Mouse (Mus musculus) liver, adult 2 months (tissue): Measurements from ENCODE around the gene Kcnip2. TPM values are rescaled to one million over a fixed set of nuclear protein-coding genes. Genes with fewer than 3 reads are reported as not detected.

Experiments used
- DNase-seq: peaks from one replicate; pipeline ENCODE4 v3.0.0-alpha.2; 2011; ENCODE audit warnings: low read depth, low spot score; ENCODE audit errors: extremely low read depth
- H3K27ac ChIP-seq: fragments of 200-500 bp; replicated peaks from 2 replicates; pipeline ENCODE4 v1.5.1; 2012; ENCODE audit warnings: low read depth, mild to moderate bottlenecking, control low read depth, inconsistent platforms, low read length; ENCODE audit not compliant: insufficient read depth
- H3K27me3 ChIP-seq: fragments of 200-500 bp; 2 replicates; pipeline ENCODE4 v1.6.1; 2012; ENCODE audit warnings: mild to moderate bottlenecking, moderate library complexity, low read length, inconsistent platforms; ENCODE audit not compliant: control insufficient read depth, insufficient read depth
- H3K36me3 ChIP-seq: fragments of 200-500 bp; 2 replicates; pipeline ENCODE4 v1.6.1; 2012; ENCODE audit warnings: low read length, inconsistent platforms; ENCODE audit not compliant: control insufficient read depth, insufficient read depth
- H3K4me1 ChIP-seq: fragments of 200-500 bp; 2 replicates; pipeline ENCODE4 v1.6.1; 2011; ENCODE audit warnings: low read length; ENCODE audit not compliant: control insufficient read depth, insufficient read depth
- H3K4me3 ChIP-seq: fragments of 200-500 bp; 2 replicates; pipeline ENCODE4 v1.5.1; 2011; ENCODE audit warnings: low read depth, mild to moderate bottlenecking, control low read depth, low read length, moderate library complexity; ENCODE audit not compliant: insufficient read depth
- H3K79me2 ChIP-seq: fragments of 200-500 bp; 2 replicates; pipeline ENCODE4 v1.6.1; 2012; ENCODE audit warnings: inconsistent platforms, mild to moderate bottlenecking, low read length, moderate library complexity; ENCODE audit not compliant: control insufficient read depth, insufficient read depth
- H3K9ac ChIP-seq: fragments of 200-500 bp; 2 replicates; pipeline ENCODE4 v1.6.1; 2012; ENCODE audit warnings: low read depth, mild to moderate bottlenecking, control low read depth, inconsistent platforms, low read length
- CTCF ChIP-seq: fragments of 200-500 bp; IDR thresholded peaks from 2 replicates; pipeline ENCODE4 v1.5.1; 2011; ENCODE audit warnings: low read depth, low read length, control low read depth
- POLR2A ChIP-seq: fragments of 200-500 bp; IDR thresholded peaks from 2 replicates; pipeline ENCODE4 v1.6.1; 2011; ENCODE audit warnings: low read length, control low read depth; ENCODE audit not compliant: insufficient read depth; ENCODE audit errors: extremely low read depth
- WGBS: fragments of 180-500 bp; shearing (Covaris S2); methylation state at CpG from one replicate; pipeline ENCODE4 v1.1.7; 2018; 5-methylcytosine and 5-hydroxymethylcytosine counted together
- polyA plus RNA-seq: library from polyadenylated mRNA; depleted of rRNA; stranded (reverse); fragments of >200 nt; gene quantifications from 2 replicates; pipeline ENCODE4 v1.2.3, GENCODE M21; 2012
- total RNA-seq: library from RNA; depleted of rRNA; stranded (reverse); fragments of >200 nt; gene quantifications from 2 replicates; pipeline ENCODE4 v1.2.3, GENCODE M21; 2014

The Kcnip2 gene
- total and polyA plus RNA-seq, 2 experiments, result 0.02 TPM; not detected in 1

GRCm38 (mm10) chr19:45815170-45815569 is 691 bp downstream of the Kcnip2 start:
- DNase-seq, result no peak
- H3K36me3 ChIP-seq, result no peaks in the 10 kb centered on the region
- H3K4me3 ChIP-seq, result no peak overlapping the region
- TF ChIP-seq POLR2A (no peak), CTCF (no peak)
- H3K27me3 ChIP-seq, result no peaks in the 10 kb centered on the region
- 0 out of 2 replicates have a peak, but pooled peaks cover 1% of the 10 kb centered on the region for H3K4me1 ChIP-seq
- H3K27ac ChIP-seq, result no peak overlapping the region
- H3K9ac ChIP-seq, result no peak overlapping the region
- H3K79me2 ChIP-seq, result no peaks in the 10 kb centered on the region
- WGBS, result 67% methylated on average over 10 of the region's 10 CpGs

GRCm38 (mm10) chr19:45813801-45814200 is 2.1 kb downstream of the Kcnip2 start:
- 19% methylated on average over 12 of the region's 12 CpGs for WGBS
- Histone ChIP-seq H3K27me3 (no peaks in the 10 kb centered on the region), H3K4me3 (no peak overlapping the region)

GRCm38 (mm10) chr19:45813263-45813662 is 2.6 kb downstream of the Kcnip2 start:
- no peaks in the 10 kb centered on the region for H3K27me3 ChIP-seq
- 0 out of 2 replicates have a peak, but pooled peaks cover 1% of the 10 kb centered on the region for H3K4me1 ChIP-seq
- WGBS, result 8% methylated on average over 11 of the region's 11 CpGs
- no peak overlapping the region for H3K27ac ChIP-seq
- DNase-seq, result peak; percentile 14
- no peaks in the 10 kb centered on the region for H3K79me2 ChIP-seq
- TF ChIP-seq CTCF (peak; percentile 76), POLR2A (no peak)
- H3K4me3 ChIP-seq, result no peak overlapping the region
- no peaks in the 10 kb centered on the region for H3K36me3 ChIP-seq
- H3K9ac ChIP-seq, result no peak overlapping the region

More at GRCm38 (mm10) chr19:45813801-45814200, 2.1 kb downstream of the Kcnip2 start:
- Histone ChIP-seq H3K9ac (no peak overlapping the region), H3K27ac (no peak overlapping the region), H3K79me2 (no peaks in the 10 kb centered on the region), H3K36me3 (no peaks in the 10 kb centered on the region), H3K4me1 (0 out of 2 replicates have a peak, but pooled peaks cover 1% of the 10 kb centered on the region)
- TF ChIP-seq POLR2A (no peak), CTCF (no peak)
- no peak for DNase-seq

- no peak overlapping the region for H3K9ac ChIP-seq
- WGBS, result 18% methylated on average over 8 of the region's 8 CpGs
- no peaks in the 10 kb centered on the region for H3K36me3 ChIP-seq
- DNase-seq, result no peak
- TF ChIP-seq POLR2A, result no peak
- no peak for TF ChIP-seq CTCF
- 0 out of 2 replicates have a peak, but pooled peaks cover 1% of the 10 kb centered on the region for H3K4me1 ChIP-seq
- H3K4me3 ChIP-seq, result no peak overlapping the region
- no peaks in the 10 kb centered on the region for H3K27me3 ChIP-seq
- H3K79me2 ChIP-seq, result no peaks in the 10 kb centered on the region
- no peak overlapping the region for H3K27ac ChIP-seq
These were observed 3.1 kb downstream of the Kcnip2 start for GRCm38 (mm10) chr19:45812673-45813252.

DNA sequence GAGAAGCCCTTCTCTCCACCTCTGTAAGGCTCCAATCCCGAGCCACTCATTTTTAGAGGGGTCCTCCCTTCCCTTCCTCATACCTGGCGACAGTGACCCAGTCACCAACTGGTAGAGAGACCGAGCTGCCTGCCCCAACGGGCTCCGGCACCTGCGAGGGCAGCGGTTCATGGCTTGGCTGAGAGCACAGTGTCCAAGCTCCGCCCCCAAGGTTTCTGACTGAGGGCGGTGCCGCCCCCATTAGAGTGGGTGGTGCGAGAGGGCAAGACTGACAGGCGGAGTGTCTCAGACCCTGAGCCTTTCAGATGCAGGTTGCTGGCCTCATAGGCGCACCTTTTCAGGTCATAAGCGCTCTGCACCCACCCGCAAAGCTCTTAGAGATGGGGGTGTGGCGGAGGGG is 3.7 kb downstream of the Kcnip2 start:
- DNase-seq, result peak; percentile 31
- H3K4me3 ChIP-seq, result peak overlapping the region; percentile 25; the same call in 1 of the 2 replicates
- TF ChIP-seq POLR2A (no peak), CTCF (no peak)
- WGBS, result 5% methylated on average over 16 of the region's 16 CpGs
- no peaks in the 10 kb centered on the region for H3K27me3 ChIP-seq
- no peak overlapping the region for H3K9ac ChIP-seq
- H3K4me1 ChIP-seq, result 0 out of 2 replicates have a peak, but pooled peaks cover 1% of the 10 kb centered on the region
- H3K36me3 ChIP-seq, result no peaks in the 10 kb centered on the region
- no peaks in the 10 kb centered on the region for H3K79me2 ChIP-seq
- H3K27ac ChIP-seq, result no peak overlapping the region

GRCm38 (mm10) chr19:45811028-45811674 is 4.7 kb downstream of the Kcnip2 start:
- Histone ChIP-seq H3K27ac (no peak overlapping the region), H3K9ac (no peak overlapping the region), H3K36me3 (no peaks in the 10 kb centered on the region), H3K4me1 (0 out of 2 replicates have a peak, but pooled peaks cover 1% of the 10 kb centered on the region), H3K4me3 (no peak overlapping the region), H3K79me2 (no peaks in the 10 kb centered on the region), H3K27me3 (no peaks in the 10 kb centered on the region)
- WGBS, result 83% methylated on average over 12 of the region's 12 CpGs
- no peak for DNase-seq
- no peak for TF ChIP-seq CTCF
- TF ChIP-seq POLR2A, result no peak
